Mouse (Mus musculus) inflammation-experienced regulatory T-cells, adult 6 months (primary cell): ENCODE data around the gene Apoo. TPM values are rescaled to one million over a fixed set of nuclear protein-coding genes. Genes with fewer than 3 reads are reported as not detected.
A peak's percentile ranks its signal among the peaks of the same experiment; 100 is the strongest.
"Not testable (repeated sequence)": the region's sequence is repeated elsewhere in the genome, so short reads cannot be mapped to it uniquely, and the experiment has no call there.

Experiments used
- ATAC-seq: one replicate; pipeline ENCODE4 v1.8.0; 2017
- polyA plus RNA-seq, 3 experiments: library from polyadenylated mRNA; unstranded; fragments of 100-300 nt; shearing (Covaris generic); gene quantifications; one replicate each; pipeline ENCODE4 v1.2.1; 2017

Gene Apoo
- 10 to 100 TPM; 12.7 to 31.6 (median 16.1) TPM for polyA plus RNA-seq

DNA sequence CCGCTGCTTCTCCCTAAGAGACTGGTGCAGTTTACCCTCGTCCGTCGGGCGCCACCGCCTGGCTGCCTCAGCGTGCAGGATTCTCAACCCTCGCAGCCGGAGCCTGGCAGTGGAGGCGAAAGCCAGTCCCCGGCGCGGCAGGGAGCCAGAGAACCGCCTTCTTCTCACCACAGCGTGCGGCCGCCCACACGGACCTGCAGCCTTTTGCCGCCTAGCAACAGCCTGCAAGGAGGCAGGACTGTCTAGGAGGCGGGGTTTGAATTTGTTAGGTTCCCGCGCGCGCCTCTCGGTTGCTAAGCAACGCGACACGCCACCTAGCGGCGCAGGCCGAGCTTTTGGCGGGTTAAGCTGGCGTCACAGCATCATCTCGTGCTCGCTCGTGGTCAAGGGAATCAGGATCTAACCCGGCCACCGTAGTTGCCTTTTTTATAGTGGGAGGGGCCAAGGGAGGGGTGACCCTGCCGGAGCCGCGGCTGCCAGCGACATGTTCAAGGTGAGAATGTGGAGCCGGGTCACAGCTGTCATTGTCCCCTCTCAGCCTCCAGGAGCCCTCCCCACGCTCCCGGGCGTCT is at the start of gene Apoo, which contains the start of gene Fam90a1b:
Apoo (plus strand) TSS at position 448 of the 572 bp plus-strand sequence.
Fam90a1b (minus strand) TSS at position 108 of the 572 bp plus-strand sequence.
- ATAC-seq = peak; percentile 95

GRCm38 (mm10) chrX:94321036-94321902 is 45.6 kb upstream of the Apoo start:
- no peak for ATAC-seq

GRCm38 (mm10) chrX:94343638-94344037 is 23.3 kb upstream of the Apoo start:
- ATAC-seq = not testable (repeated sequence)

DNA sequence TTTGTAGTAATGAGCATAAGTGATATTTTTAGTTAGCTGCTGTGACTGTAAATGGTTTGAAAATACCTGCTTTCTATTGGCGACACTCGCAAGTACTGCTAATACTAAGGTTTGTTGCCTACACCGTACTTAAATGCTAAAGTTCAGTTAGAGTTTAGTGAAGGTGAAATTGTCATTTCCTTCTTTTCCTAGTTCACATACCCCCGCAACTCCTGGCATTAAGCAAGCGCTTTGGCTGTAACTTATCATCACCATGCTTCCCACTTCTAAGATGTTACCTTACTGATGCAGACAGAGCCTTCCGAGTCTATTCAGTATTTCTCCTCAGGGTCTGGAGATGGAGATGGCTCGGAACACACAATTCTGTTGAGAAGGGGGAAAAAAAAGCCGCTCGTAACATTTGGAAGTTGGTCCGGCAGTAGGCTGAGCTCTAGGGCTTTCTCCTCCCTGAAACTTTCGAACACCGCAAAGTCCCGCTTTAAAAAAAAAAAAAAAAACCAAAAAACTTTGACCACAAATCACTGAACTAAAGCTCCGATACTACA is 1.5 kb upstream of the Apoo start:
- no peak for ATAC-seq

DNA sequence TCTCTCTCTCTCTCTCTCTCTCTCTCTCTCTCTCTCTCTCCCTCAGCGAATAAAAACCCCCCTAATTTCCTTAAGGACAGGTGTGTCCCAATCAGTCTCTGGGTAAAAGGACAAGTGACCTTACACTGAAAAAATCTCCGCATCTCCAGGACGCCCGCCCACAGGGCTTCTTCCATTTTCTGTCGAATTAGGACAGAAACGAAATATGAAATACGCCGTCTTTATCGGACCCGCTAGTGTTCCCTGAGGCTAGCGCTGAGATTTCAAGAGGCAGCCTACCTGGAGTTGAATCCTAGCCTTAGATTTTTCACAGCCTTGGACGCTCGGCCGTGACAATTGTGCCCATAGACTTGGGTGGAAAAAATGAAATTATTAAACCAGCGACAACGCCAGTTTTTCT is 888 bp upstream of the Apoo start:
- no peak for ATAC-seq

DNA sequence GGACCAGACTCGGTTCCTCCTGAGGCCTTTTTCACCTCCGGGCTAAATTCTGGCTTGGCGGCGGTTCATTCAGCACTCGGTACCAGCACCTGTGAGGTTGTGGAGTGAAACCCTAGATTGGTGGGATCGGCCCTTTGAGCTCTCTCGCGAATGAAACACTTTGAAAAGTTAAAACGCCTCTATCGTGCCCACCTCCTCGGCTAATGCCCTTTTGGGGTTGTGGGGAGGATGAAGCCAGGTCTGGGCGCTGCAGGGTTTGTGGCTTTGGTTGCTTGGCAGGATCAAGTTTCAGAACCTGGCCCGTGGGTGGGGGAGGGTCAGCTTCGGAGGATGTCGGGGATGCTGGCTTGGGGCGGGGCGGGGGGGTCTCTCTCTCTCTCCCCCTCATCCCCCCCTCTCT is 331 bp downstream of the Apoo start:
- peak; percentile 6 for ATAC-seq

DNA sequence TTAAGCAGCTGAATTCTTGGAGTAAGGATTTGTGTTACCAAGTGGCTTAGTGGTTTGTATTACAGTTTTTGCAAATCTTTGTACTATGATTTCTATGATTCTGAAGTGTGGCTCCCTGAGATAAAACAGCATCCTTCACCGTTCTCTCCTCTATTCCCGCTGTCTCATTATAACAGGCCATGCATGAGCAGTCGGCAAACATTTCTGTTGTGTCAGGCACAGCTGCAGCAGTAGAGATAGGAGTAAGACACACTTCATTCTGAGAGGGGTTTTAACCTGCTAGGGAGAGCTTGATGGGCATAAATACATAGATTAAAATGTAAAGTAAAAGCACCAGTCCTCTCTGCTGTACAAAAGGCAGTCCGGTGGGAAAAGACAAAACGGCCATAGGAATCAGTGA is 11.8 kb downstream of the Apoo start:
- ATAC-seq = no peak

DNA sequence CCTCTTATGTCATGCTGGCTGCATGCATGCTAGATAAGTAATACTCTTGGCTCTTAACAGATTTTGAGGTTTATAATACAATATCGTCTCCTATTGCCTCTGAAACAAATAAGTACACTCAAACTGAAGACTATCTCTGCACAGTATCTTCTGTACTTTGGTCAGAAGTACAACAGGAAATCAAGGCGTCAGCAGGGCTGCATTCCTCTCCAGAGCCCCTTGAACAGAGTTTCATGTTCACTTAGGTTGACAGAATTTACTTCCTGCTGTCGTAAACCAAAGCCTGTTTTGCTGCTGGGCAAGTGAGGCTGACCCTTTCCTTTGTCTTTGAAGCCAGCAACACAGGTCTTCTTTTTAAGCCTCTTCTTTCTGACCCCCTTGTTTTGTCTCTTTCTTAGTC is 42.1 kb downstream of the Apoo start:
- no peak for ATAC-seq

GRCm38 (mm10) chrX:94420210-94420609 is 53.3 kb downstream of the Apoo start:
- no peak for ATAC-seq

DNA sequence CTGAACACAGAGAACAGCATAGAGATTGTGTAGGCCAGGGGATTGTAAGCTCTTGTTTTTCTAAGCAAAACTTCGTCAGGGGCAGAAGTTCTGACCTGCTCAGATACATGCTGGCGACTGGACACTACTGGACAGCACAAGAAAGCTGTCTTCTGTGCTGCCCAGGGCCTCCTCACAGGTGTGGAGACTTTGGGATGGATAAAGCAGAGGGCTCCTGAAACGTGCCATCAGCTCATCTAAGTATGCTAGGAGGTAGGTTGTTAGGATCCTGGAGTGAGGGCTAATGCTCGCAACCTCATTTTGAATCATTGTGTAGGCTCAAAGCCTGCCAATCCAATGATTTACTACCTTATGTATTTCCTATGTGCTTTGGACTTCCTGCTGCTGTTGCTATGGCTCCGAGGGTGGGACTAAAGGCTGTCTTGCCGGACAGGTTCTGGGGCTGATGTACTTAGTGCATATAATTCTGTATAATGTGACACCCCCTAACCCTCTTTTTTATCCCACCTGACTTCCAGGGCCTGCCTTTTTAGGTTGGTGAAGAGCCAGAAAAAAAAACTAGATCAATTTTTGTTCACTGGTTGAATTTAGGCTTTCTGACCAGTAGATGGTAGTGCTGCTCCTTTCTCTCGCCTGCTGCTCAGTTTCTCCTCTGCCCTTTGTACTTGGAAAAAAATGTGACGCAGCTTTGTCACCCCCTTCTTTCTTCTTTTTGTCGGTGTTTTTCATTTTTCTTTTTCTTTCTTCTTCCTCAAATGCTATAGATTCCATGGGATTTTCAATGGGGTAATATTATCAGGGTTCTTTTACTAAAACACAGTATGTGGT is 64.8 kb downstream of the Apoo start:
- ATAC-seq = no peak

GRCm38 (mm10) chrX:94445427-94445826 is 78.5 kb downstream of the Apoo start:
- not testable (repeated sequence) for ATAC-seq

GRCm38 (mm10) chrX:94446021-94446420 is 79.1 kb downstream of the Apoo start:
- not testable (repeated sequence) for ATAC-seq

DNA sequence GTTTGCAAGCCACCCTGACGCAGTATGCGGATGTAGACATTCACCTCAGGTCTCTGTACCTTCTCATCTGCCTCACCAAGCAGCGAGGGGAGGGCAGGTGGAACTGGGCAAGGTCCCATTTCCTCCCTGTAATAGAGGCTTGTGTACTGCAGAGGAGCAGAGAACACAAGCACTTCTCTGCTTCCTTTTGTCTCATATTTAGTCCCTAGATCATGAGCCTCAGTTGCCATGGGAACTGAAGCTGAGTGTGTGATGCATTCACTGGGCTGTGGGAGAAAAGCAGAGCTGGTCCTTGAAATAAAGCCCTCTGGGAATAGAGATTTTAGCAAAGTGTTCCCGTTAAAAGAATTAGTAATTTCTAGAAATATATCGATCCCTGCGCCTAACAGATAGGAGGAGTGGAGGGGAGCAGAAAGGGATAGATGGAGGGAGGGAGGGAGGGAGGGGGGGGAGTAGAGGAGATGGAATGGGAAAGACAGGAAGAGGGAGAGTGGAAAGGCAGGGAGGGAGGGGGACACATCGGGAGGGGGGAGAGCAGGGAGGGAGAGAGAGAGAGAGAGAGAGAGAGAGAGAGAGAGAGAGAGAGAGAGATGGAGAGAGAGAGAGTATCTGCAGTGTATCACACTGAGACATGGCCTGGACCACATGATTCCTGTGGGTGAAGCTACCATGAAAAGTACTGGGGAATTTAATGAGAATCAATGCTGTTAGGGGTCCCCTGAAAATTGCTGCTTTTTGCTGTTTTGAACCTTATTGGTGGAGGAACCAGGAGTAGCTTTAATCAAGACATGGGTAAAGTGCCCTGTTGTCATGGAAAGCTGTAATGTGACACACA is 83.3 kb downstream of the Apoo start:
- not testable (repeated sequence) for ATAC-seq

DNA sequence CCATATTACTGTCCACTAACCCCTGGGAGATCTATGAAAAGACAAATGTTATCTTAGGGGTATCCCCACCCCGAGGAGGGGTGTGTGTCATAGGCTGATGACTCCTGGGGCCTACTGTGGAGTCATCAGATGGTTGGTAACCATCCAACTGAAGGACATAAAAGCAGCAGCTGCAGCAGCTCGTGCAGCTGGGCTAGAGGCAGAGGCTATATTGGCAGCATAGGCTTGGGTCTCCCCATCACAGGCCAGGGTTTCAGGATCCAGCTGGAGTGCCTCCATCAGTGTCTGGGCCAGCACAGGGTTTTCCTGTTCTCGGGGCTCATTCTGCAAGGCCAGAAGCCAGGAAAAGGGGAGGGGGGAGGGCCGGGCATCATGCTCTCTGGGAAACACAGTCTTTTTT is 92.4 kb downstream of the Apoo start:
- no peak for ATAC-seq

GRCm38 (mm10) chrX:94461513-94461912 is 94.6 kb downstream of the Apoo start:
- ATAC-seq = not testable (repeated sequence)

GRCm38 (mm10) chrX:94462604-94463429 is 95.9 kb downstream of the Apoo start:
- not testable (repeated sequence) for ATAC-seq
